Mouse (Mus musculus) heart, embryonic 12.5 days (tissue): ENCODE measurements around the gene Cep85l. TPM values are rescaled to one million over a fixed set of nuclear protein-coding genes. Genes with fewer than 3 reads are reported as not detected.

ENCODE experiments used
- ATAC-seq: fragments of 200-750 bp; cut with Nextera tagmentation; 2 replicates; pipeline ENCODE4 v1.8.0; 2017; ENCODE audit warnings: moderate TSS enrichment, moderate library complexity; ENCODE audit not compliant: insufficient number of reproducible peaks, low FRiP score
- H3K27ac ChIP-seq: fragments of 300-500 bp; sonication (generic); 2 replicates; pipeline ENCODE4 v1.5.1; 2016; ENCODE audit warnings: mild to moderate bottlenecking, moderate library complexity; ENCODE audit not compliant: poor library complexity, severe bottlenecking
- H3K27me3 ChIP-seq: fragments of 300-500 bp; sonication (generic); replicated peaks from 2 replicates; pipeline ENCODE4 v1.6.1; 2016; ENCODE audit warnings: mild to moderate bottlenecking, moderate library complexity
- H3K36me3 ChIP-seq: fragments of 300-500 bp; sonication (generic); 2 replicates; pipeline ENCODE4 v1.6.1; 2016; ENCODE audit warnings: mild to moderate bottlenecking, moderate library complexity
- H3K4me1 ChIP-seq: fragments of 300-500 bp; sonication (generic); replicated peaks from 2 replicates; pipeline ENCODE4 v1.6.1; 2016; ENCODE audit warnings: mild to moderate bottlenecking
- H3K4me2 ChIP-seq: fragments of 300-500 bp; sonication (generic); 2 replicates; pipeline ENCODE4 v1.6.1; 2016; ENCODE audit warnings: mild to moderate bottlenecking, moderate library complexity
- H3K4me3 ChIP-seq: fragments of 300-500 bp; sonication (generic); 2 replicates; pipeline ENCODE4 v1.5.1; 2016; ENCODE audit warnings: mild to moderate bottlenecking
- H3K9ac ChIP-seq: fragments of 300-500 bp; sonication (generic); 2 replicates; pipeline ENCODE4 v1.6.1; 2016; ENCODE audit warnings: mild to moderate bottlenecking, moderate library complexity
- H3K9me3 ChIP-seq: fragments of 300-500 bp; sonication (generic); replicated peaks from 2 replicates; pipeline ENCODE4 v1.6.1; 2016; ENCODE audit warnings: mild to moderate bottlenecking, moderate library complexity
- WGBS: fragments of 180-500 bp; shearing (Covaris S2); methylation state at CpG from one replicate; pipeline ENCODE4 v1.1.7; 2016; 5-methylcytosine and 5-hydroxymethylcytosine counted together
- polyA plus RNA-seq: library from polyadenylated mRNA; unstranded; fragments of >200 nt; fragmentation: Nextera tagmentation; extraction: Ambion mirVana; gene quantifications from 2 replicates; pipeline ENCODE4 v1.2.1, GENCODE M21; 2016

Cep85l gene
- polyA plus RNA-seq, 1 experiment from 2014 or later: 5.5 TPM

DNA sequence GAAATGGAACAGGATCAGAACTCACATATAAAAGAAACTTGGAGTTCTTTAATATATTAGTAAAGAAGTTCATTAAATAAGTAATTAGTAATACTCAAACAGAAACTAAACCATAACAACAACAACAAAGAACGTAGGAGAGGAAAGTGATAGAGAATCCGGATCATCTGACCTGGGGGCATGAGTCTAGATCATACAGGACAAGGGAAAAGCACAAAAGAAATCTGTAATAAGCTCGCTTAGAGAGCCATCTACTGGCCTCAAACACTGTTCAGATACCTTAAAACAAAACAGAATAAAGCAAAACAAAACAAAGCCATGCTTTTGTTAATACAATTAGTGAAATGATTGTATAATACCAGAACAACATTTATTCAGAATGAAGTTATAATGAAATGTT, 73.9 kb downstream of the Cep85l start:
- H3K4me1 ChIP-seq: no peaks in the 10 kb centered on the region
- H3K9ac ChIP-seq: no peak overlapping the region
- no peak for ATAC-seq
- no peak overlapping the region for H3K27ac ChIP-seq
- H3K9me3 ChIP-seq: no peaks in the 10 kb centered on the region
- 49% methylated on average over 3 of the region's 3 CpGs for WGBS
- no peaks in the 10 kb centered on the region for H3K27me3 ChIP-seq
- H3K36me3 ChIP-seq: 0 out of 2 replicates have a peak, but pooled peaks cover 2% of the 10 kb centered on the region
- H3K4me3 ChIP-seq: no peak overlapping the region
- no peak overlapping the region for H3K4me2 ChIP-seq

DNA sequence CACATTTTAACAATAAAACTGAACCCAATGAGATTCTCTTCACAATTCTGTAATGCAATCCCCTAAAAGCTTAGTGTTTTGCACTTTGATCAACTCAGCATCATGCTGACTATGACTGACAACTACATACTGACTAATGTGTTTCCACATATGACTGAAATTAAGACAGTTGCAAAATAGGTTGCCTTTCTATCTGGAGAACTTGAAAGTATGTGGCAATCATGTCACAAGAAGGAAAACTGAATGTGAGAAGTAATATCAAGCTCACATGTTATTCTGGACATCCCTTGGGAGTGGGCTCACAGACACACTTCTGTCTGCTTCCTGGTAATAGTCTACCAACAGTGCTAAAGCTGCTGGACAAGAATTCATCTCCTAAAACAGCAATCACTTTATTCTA, 94.6 kb downstream of the Cep85l start:
- Histone ChIP-seq H3K27ac (no peak overlapping the region), H3K9ac (no peak overlapping the region), H3K4me3 (no peak overlapping the region), H3K36me3 (peaks cover 14% of the 10 kb centered on the region), H3K9me3 (no peaks in the 10 kb centered on the region), H3K4me2 (no peak overlapping the region), H3K4me1 (no peaks in the 10 kb centered on the region), H3K27me3 (no peaks in the 10 kb centered on the region)
- ATAC-seq: no peak

DNA sequence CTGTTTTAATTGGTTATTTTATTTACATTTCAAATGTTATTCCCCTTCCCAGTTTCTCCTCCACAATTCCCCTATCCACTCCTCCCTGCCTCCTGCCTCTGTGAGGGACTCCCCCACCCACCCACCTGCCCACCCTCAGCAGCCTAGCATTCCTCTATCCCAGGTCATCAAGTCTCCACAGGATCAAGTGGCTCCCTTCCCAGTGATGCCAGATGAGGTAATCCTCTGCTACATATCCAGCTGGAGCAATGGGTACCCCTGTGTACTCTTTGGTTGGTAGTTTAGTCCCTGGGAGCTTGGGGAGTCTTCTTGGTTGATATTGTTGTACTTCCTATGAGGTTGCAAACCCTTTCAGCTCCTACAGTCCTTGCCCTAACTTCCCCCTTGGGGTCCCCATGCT, 107.5 kb downstream of the Cep85l start:
- Histone ChIP-seq H3K27me3 (no peaks in the 10 kb centered on the region), H3K27ac (no peak overlapping the region), H3K4me1 (no peaks in the 10 kb centered on the region), H3K9me3 (no peaks in the 10 kb centered on the region), H3K9ac (no peak overlapping the region), H3K4me3 (no peak overlapping the region), H3K4me2 (no peak overlapping the region), H3K36me3 (peaks cover 3% of the 10 kb centered on the region; the same call in 1 of the 2 replicates)
- no peak for ATAC-seq

DNA sequence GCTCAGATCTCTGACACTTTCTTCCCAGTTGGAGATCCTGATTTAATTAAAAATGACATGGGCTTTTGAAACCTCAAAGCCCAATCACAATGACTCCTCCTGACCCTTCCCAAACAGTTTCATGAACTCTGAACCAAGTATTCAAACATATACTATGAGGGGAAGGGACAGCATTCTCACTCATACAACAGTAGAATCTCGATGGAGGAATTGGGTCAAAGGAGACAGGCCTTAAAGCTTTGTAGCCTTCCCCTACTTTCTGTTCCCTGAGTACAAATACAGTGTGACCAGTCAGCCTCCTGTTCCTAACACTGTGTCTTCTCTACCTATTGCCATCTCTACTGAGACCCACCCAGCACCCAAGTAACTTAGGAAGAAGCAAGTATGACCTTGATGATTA, 117.7 kb downstream of the Cep85l start:
- ATAC-seq: no peak

DNA sequence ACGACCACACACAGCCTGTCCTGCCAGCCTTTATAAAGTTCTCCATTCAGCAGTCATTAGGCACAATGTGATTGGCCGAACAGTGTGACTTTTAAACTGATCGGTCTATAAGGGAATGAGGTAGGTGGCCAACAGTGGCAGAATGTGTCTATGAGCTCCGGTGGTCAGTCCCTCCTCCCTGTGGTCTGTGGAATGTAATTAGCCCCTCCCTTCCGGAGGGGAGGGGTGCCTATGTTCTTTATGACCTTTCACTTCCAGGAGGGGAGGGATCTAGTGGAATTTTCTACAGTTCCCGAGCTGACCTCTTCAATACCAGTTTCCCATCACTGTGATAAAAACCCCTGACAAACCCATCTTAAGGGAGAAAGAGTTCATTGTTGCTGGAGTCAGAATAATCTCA, 144.4 kb downstream of the Cep85l start:
- no peak overlapping the region for H3K27ac ChIP-seq
- H3K27me3 ChIP-seq: no peaks in the 10 kb centered on the region
- no peak overlapping the region for H3K4me3 ChIP-seq
- no peak overlapping the region for H3K4me2 ChIP-seq
- ATAC-seq: no peak
- H3K9me3 ChIP-seq: no peaks in the 10 kb centered on the region
- no peak overlapping the region for H3K9ac ChIP-seq
- WGBS: 71% methylated on average over 6 of the region's 6 CpGs
- no peaks in the 10 kb centered on the region for H3K4me1 ChIP-seq
- H3K36me3 ChIP-seq: no peaks in the 10 kb centered on the region

More for the DNA sequence above, 117.7 kb downstream of the Cep85l start:
- Histone ChIP-seq H3K36me3 (no peaks in the 10 kb centered on the region), H3K4me1 (no peaks in the 10 kb centered on the region), H3K27ac (no peak overlapping the region), H3K4me2 (no peak overlapping the region), H3K9ac (no peak overlapping the region), H3K9me3 (no peaks in the 10 kb centered on the region), H3K4me3 (no peak overlapping the region), H3K27me3 (no peaks in the 10 kb centered on the region)
- 71% methylated on average over 1 of the region's 1 CpGs for WGBS

DNA sequence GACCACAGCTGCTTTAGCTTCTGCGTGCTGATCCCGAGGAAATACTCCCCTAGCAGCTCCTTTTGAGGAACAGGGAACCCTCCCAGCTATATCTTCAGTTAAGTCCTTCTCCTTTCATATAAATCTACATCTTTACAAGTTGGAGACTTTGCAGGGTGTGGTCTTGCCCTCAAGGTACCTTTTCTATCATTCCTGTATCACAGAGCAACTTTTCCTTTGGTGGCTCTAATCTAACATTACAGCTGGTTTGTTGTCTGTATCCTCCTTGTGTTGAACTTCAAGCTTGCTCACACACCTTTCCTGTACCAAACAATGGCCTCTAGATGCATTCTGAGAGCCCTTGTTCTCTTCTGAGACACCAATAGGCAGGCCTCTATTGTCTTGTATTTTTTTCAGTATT, 145.1 kb downstream of the Cep85l start:
- Histone ChIP-seq H3K9me3 (no peaks in the 10 kb centered on the region), H3K27ac (no peak overlapping the region), H3K4me3 (no peak overlapping the region), H3K4me2 (no peak overlapping the region), H3K36me3 (no peaks in the 10 kb centered on the region), H3K27me3 (no peaks in the 10 kb centered on the region), H3K9ac (no peak overlapping the region), H3K4me1 (no peaks in the 10 kb centered on the region)
- WGBS: 79% methylated on average over 2 of the region's 2 CpGs
- no peak for ATAC-seq

DNA sequence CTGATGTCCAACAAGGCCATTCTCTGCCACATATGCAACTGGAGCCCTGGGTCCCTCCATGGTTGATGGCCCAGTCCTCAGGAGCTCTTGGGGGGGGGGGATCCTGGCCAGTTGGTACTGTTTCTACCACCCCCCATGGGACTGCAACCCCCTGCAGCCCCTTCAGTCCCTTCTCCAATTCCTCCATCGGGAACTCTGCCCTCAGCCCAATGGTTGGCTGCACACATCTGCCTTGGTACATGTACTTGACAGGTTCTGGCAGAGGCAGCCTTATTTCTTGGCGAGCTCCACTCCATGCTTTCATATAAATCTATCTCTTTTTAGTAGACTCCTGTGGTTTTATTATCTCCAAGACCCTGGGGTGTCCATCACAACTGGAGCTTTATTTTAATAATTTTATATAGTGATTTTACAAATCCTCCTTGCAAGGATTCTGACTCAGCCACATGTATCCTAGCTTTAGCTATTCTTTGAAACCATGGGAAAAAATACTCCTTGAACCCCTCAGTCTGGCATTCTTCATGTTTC, 145.6 kb downstream of the Cep85l start:
- Histone ChIP-seq H3K4me2 (no peak overlapping the region), H3K9me3 (no peaks in the 10 kb centered on the region), H3K4me3 (no peak overlapping the region), H3K4me1 (no peaks in the 10 kb centered on the region), H3K27ac (no peak overlapping the region), H3K27me3 (no peaks in the 10 kb centered on the region), H3K36me3 (no peaks in the 10 kb centered on the region), H3K9ac (no peak overlapping the region)
- 71% methylated on average over 2 of the region's 2 CpGs for WGBS
- ATAC-seq: no peak

DNA sequence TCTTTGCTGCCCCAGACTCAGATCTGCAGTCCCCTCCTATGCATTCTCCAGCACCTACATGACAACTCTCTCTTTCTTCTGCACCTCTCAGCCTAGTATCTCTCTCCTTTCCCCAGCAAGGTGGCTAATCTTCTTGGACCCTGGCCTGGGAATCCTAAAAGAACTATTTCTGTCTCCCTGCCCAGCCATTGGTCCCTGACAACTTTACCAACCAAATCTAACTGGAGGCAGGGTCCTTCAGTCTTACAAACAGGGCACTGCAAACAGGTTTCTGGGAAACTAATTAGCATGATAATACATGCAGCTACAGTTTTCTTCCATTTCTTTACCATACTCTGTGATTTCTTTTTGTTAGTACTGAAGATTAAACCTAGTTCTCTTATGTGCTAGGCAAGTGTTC, 148.9 kb downstream of the Cep85l start:
- Histone ChIP-seq H3K4me2 (no peak overlapping the region), H3K36me3 (no peaks in the 10 kb centered on the region), H3K9me3 (no peaks in the 10 kb centered on the region), H3K4me3 (no peak overlapping the region), H3K9ac (no peak overlapping the region), H3K27ac (no peak overlapping the region), H3K27me3 (no peaks in the 10 kb centered on the region), H3K4me1 (no peaks in the 10 kb centered on the region)
- ATAC-seq: no peak

DNA sequence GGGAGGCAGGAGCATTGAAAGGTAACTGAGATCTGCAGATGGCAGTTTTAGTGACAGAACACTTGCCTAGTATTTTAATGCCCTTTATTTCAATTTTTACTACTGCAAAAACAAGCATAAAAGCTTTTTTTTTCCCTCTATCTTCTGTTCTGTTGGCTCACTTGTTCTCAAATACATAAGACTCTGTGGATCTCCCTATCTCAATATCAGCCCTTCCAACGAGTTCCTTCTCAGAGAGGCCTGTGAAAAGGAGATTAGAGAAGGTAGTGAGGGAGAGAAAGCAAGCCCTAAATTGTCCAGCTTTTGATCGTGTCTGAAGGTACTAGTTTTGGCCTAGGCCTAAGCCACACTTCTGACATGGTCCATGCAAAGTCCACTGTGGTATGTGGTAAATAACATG, 150.6 kb downstream of the Cep85l start:
- no peaks in the 10 kb centered on the region for H3K36me3 ChIP-seq
- 37% methylated on average over 2 of the region's 2 CpGs for WGBS
- no peak overlapping the region for H3K27ac ChIP-seq
- H3K4me2 ChIP-seq: no peak overlapping the region
- H3K9ac ChIP-seq: no peak overlapping the region
- ATAC-seq: no peak
- H3K9me3 ChIP-seq: no peaks in the 10 kb centered on the region
- no peaks in the 10 kb centered on the region for H3K27me3 ChIP-seq
- no peaks in the 10 kb centered on the region for H3K4me1 ChIP-seq
- no peak overlapping the region for H3K4me3 ChIP-seq

Other genes starting within 250 kb of the Cep85l start
- 666 and 709 TPM in 2 replicates for gene Pln, start 42.3 kb downstream of the Cep85l start, polyA plus RNA-seq
- 80.7 and 80.8 TPM in 2 replicates for gene Asf1a, start 216.8 kb upstream of the Cep85l start, polyA plus RNA-seq